Mouse (Mus musculus) layer of hippocampus, postnatal 14 days (tissue): ENCODE measurements around the gene Ddx1. TPM values are rescaled to one million over a fixed set of nuclear protein-coding genes. Genes with fewer than 3 reads are reported as not detected.

Experiments
- total RNA-seq, 2 experiments: library from RNA; stranded (reverse); gene quantifications; 2 replicates each; pipeline ENCODE4 v1.2.3; 2021

Ddx1 gene
- total RNA-seq, 2 experiments from 2014 or later, result 130 to 131 TPM

Other genes starting within 250 kb of the Ddx1 start
- gene Nbas, start 19.9 kb upstream of the Ddx1 start, total RNA-seq, result 10 to 100 TPM; 29.6 to 31.3 TPM